Mouse (Mus musculus) erythroblast, embryonic 14.5 days (primary cell): ENCODE measurements around the gene Chst14.

Experiments
- GATA1 ChIP-seq: IDR thresholded peaks from 2 replicates; pipeline ENCODE4 v1.6.1; 2012; ENCODE audit warnings: low read length, inconsistent platforms, mixed read lengths
- TAL1 ChIP-seq: IDR thresholded peaks from 3 replicates; pipeline ENCODE4 v1.6.1; 2012; ENCODE audit warnings: low read length, inconsistent platforms, mixed read lengths

DNA sequence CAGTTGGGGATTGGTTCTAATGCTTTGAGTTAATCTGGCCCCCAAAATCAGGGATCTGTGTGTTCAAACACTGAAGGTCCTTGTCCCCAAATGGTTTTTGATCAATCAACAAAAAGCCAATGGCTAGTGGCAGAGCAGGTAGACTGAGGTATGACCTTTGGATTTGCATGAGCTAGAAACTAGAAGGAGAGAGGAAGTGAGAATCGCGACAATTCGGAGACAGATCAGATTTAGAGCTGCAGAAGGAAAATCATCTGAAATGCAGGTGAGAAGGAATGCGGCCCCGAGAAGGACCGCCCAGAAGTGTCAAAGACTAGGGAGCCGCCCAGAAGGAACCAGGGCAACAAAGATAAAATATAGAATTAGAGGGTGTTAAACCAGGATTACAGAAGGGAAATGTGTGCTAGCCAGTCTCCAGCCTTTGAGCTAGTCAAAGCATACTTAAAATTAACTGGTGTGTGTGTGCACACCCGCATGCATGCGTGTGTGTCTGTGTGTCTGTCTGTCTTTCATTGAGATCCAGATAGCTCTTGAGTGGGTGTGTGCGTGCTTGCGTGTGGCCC lies 43.4 kb downstream of the Chst14 start:
- TF ChIP-seq TAL1 (no peak), GATA1 (no peak)
